Mouse (Mus musculus) kidney, postnatal 36 days (tissue): ENCODE data around the gene Gm6685.
"Not testable (repeated sequence)": the region's sequence is repeated elsewhere in the genome, so short reads cannot be mapped to it uniquely, and the experiment has no call there.

Experiments used
- DNase-seq, 2 experiments: peaks; one replicate each; pipeline ENCODE4 v3.0.0; 2021 to 2022; ENCODE audit warnings: mixed read lengths in 2 of 2

Gm6685 gene

DNA sequence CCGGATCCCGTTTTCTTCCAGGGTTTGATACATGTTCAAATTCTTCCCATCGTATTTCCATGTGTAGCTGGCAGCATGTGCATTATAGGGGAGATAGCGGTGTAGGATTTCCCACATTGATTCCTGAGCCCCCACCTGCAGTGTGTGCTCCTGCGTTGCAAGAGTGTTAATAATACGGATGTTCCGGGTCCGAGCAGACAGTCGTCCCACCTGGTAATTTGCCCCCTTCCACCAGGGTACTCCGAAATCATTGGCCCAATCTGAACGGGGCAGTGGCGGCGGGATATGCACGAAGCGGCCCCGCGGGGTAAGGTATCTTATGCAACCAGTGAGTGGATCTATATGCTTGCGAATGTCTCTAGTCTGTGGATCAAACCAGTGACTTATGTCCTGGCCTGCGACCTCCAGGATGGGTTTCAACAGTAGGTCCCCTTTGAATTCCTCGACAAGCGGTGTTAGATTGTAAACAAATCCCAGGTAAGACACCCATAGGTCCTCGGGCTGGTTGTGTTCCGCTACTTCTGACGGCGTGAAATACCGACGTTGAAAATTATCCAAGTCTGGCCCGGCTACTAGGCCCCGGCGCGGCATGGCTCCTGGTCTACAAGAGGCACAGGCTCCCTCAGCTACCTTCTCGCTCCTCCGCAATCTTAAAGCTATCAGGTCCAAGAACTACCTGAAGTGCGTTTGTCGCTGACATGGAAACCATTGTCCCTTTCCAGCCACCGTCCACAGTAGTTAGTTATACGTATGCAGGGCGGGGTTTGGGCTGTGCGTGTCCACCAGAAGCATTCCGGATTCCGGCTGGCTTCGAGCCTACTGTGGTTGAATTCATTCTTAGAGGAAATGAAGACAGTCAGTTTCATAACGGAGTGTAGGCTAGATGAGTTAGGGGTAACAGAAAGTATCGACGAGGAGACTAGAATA is at the start of gene Gm6685:
Gene Gm6685 (minus strand): TSS at position 644 of the 927 bp plus-strand sequence.
- not testable (repeated sequence) for DNase-seq

DNA sequence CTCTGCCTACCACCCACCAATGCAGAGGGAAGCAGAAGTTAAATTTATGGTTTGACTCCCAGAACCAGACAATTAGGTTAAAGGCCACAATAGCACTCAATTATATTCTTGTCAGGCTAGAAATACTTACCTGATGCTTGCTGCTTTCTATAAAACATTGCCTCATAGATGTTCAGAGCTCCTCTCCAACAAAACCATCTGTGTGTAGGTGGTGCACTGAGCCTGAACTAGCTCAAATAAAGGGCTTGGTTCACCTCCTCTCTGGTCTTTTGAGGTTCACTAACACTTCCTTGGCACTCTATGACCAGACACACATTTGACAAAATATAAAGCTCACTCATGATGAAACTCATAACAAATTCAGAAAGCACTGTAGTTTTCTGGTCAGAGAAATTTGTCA is 36.2 kb upstream of the Gm6685 start:
- no peak for DNase-seq

- DNase-seq: no peak
Measured at GRCm38 (mm10) chr11:28374636-28375035, 35.0 kb upstream of the Gm6685 start.

GRCm38 (mm10) chr11:28371381-28371780 is 31.7 kb upstream of the Gm6685 start:
- DNase-seq: not testable (repeated sequence)

- no peak for DNase-seq
Measured at GRCm38 (mm10) chr11:28365929-28366244, 26.2 kb upstream of the Gm6685 start.

GRCm38 (mm10) chr11:28365209-28365928 is 25.7 kb upstream of the Gm6685 start:
- peak; percentile 85 to 93 for DNase-seq

DNA sequence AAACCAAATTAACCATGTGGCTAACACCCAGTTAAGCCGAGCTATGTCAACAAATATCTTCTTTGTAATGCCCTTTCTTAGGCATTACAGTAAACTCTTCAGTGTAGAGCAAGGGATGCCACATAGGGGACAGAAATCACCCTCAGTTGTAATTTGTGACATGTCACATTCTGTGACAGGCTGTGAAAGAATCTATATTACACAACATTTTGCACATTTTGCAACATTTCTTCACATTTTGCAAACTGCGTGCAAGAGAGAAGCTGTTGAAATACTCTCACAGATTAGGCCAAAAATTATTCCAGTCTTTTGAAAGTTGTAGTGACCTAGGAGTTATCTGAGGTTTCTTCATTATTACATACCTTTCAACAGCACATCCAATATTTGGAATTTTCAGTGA is 3.8 kb upstream of the Gm6685 start:
- no peak for DNase-seq

DNA sequence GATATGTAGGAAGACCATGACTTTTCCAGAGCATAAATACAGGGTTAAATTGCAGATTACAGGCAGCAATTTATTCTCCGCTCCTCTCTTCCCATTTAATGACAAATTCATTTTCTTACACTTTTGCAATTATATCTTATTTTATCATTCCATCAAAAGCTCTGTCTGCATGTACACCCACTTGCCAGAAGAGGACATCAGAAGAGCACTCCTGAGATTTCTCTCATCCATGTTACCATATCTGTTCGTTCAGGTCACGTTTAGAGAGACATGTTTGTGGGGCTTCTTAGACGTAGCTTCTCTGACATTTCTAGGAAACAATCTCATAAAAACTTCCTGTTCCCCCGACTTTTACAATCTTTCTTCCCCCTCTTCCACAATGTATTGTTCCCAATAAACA is 2.2 kb upstream of the Gm6685 start:
- DNase-seq: no peak

DNA sequence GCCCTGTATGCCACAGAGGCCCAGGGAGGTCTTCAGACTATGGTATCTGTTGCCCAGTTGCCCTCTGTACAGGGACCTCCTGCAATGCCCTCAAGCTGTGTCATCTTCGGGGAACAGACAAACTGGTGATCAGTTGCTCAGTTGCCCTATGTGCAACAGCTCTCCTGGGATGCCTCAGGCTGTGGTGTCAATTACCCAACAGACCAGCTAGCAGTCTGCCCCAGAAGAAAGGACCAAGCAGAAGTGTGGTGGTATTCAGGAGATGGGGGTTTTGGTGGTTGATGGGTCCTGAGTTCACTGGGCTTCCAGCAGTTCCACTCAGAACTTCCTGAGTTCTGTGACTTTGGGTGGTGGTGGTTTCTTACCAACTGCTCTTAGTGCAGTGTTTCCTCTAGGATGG is 11.8 kb downstream of the Gm6685 start:
- no peak for DNase-seq

DNA sequence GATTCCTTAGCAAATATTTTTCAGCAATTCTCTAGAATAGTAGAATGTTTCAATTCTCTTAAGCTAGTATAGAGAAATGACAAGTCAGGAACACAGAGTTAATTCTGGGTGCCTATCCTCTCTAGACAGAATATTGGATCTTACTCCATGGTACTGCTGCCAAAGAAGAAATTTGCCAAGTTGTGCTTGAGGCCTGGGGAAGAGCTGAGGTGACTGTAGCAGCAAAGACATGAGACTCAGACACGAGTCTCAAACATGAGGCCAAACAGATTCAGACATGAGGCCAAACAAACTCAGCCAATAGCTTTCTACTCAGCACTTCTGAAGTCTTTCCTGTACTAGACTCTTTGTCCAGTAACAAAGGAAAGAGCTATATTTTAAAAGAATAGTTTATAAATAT is 26.3 kb downstream of the Gm6685 start:
- DNase-seq: no peak

DNA sequence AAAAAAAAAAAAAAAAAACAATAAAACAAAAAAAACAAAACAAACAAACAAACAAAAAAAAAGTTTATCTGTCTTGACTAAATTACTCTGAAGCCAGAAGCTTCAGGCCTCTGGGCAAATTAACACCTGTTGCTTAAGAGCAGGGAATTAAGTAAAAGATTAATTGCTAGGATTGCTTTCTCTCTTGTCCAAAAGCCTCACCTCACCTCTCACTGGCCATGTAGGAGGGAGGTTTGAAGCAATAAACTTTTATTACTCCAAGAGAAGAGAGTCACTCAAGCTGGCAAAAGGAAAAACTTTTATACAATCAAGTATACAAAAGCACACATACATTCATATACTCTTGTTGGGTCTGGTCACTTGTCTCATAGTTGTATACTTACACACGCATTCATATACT is 31.9 kb downstream of the Gm6685 start:
- DNase-seq: no peak

DNA sequence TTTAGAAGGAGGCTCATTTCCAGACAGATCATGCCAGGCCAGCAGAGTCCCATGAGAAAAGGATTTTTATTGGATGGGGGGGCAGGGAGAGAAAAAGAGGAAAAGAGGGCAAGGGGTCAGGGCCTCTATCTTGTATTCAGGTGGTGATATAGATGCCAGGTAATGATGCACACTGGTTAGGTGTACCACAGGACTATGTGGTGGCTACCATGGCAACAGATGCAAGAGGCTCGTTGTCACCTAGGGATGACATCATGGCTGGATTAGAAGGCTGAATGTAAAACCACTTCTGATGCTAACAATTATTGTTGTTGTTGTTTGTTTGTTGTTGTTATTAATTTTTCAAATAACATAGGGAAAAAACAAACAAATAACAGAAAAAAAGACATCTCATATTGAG is 49.2 kb downstream of the Gm6685 start:
- no peak for DNase-seq
